Mouse (Mus musculus): ENCODE results near the gene Armh3.

Gene Armh3

GRCm38 (mm10) chr19:45991171-45991570, 7.1 kb downstream of the Armh3 start:
- no peak for DNase-seq (ENCODE audit: low spot score in 2 of 2)

GRCm38 (mm10) chr19:45988238-45988637, 10.1 kb downstream of the Armh3 start:
- DNase-seq (ENCODE audit: low spot score in 2 of 2) = no peak

DNA sequence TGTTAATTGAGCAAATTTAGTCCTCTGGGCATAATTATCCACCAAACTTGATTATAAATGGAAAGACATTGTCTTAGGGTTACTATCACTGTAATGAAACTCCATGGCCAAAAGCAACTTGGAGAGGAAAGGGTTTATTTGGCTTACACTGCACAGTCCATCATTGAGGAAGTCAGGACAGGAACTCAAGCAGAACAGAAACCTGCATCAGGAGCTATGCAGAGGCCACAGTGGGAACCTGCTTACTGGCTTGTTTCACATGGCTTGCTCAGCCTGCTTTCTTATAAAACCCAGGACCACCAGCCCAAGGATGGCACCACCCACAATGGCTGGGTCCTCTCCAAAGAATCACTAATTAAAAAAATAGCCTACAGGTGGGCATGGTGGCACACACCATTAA, 13.9 kb downstream of the Armh3 start:
- DNase-seq (ENCODE audit: low spot score in 2 of 2) = no peak

- DNase-seq (ENCODE audit: low spot score in 2 of 2) = peak in 1 of 2 experiments; percentile 23
Measured at GRCm38 (mm10) chr19:45960770-45961169, 37.5 kb downstream of the Armh3 start.

DNA sequence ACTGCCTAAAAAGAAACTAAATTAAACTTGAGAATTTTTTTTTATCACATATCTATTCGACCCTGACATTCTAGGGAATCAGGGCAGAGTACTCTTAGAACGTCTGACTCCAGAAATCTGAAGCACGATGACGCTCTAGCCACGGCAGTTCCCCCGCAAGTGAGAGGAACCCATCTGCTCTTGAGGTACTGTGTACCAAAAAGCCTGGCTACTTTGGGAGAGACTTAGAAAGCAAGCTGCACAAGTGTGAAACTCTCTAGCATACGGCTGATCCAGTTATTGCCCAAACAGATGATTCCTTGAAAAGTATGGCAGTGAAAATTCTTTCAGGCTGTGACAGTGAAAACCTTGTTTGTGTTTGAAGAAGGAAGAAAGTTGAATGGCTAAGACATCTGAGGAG, 41.6 kb downstream of the Armh3 start:
- DNase-seq (ENCODE audit: low spot score in 2 of 2) = no peak

DNA sequence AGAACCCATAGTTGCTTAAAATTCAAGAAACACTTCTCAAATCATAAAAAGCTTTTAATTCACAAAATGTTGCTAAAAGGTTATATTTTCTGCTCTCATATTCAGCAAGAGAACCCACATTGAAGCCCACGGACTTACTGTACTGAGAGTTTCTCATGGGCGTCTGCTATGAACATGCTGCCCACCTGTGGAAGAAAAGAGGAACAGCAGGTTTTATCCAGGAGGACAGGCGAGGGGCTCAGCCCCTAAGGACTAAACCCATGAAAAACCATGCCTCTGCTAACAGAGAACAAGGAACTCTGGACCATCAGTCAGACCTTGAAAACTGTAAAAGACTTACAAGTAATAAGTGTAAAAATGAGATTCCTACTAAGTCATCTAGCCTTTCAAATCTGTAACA, 45.0 kb downstream of the Armh3 start:
- DNase-seq (ENCODE audit: low spot score in 2 of 2) = peak in 1 of 2 experiments; percentile 10

DNA sequence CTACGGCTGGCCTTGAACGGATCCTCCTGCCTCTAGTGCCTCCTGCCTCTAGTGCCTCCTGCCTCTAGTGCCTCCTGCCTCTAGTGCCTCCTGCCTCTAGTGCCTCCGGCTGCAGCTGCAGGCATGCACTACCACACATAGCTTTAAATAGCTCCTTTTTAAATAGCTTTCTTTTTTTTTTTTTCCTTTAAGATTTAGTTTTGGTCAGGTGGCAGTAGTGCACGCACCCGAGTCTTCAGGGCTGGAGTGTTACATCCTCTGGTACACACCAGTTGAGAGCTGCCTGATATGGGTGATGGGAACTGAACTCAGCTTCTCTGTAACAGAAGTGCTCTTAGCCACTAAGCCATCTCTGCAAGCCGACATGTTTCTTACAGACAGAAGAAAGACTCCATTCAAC, 49.1 kb downstream of the Armh3 start:
- DNase-seq (ENCODE audit: low spot score in 2 of 2) = no peak

- DNase-seq (ENCODE audit: low spot score in 2 of 2) = no peak
Measured at GRCm38 (mm10) chr19:45947764-45948163, 50.5 kb downstream of the Armh3 start.

GRCm38 (mm10) chr19:45947286-45947685, 51.0 kb downstream of the Armh3 start:
- no peak for DNase-seq (ENCODE audit: low spot score in 2 of 2)

GRCm38 (mm10) chr19:45946541-45946940, 51.7 kb downstream of the Armh3 start:
- no peak for DNase-seq (ENCODE audit: low spot score in 2 of 2)

- DNase-seq (ENCODE audit: low spot score in 2 of 2) = no peak
Measured at GRCm38 (mm10) chr19:45945986-45946385, 52.3 kb downstream of the Armh3 start.

DNA sequence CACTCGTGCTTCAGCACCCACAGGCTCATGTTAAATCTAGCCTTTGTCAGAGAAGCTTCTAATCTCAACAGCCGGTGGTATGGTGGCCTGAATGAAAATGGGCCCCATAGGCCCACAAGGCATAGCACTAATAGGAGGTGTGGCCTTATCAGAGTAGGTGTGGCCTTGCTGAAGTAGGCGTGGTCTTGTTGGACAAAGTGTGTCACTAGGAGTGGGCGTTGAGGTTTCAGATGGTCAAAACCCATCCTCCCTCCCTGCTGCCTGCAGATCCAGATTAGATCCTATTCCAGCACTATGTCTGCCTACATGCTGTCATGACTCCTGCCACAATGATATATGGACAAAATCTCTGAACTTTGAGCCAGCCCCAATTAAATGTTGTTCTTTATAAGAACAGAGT, 54.5 kb downstream of the Armh3 start:
- DNase-seq (ENCODE audit: low spot score in 2 of 2) = no peak

- no peak for DNase-seq (ENCODE audit: low spot score in 2 of 2)
Measured at GRCm38 (mm10) chr19:45938064-45938463, 60.2 kb downstream of the Armh3 start.

DNA sequence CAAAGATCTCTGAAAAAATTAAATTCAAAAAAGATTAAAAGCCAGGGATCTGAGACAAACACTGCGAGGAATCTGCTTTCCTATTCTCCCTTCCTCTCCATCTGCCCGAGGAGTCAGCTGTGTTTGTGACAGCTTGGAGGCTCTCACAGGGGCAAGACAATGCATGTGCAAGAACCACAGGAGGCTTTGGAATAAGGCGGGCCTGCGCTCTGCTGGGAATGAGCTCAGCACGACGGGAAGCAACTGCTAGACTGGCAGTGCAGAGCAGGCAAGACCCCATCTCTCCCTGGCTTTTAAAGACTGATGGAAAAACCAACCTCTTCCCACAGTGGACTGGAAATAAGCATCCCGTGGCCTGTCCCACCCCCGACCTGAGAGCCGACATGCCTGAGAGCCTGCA, 60.8 kb downstream of the Armh3 start:
- DNase-seq (ENCODE audit: low spot score in 2 of 2) = peak in 1 of 2 experiments; percentile 21

- no peak for DNase-seq (ENCODE audit: low spot score in 2 of 2)
Measured at GRCm38 (mm10) chr19:45927236-45927635, 71.1 kb downstream of the Armh3 start.

DNA sequence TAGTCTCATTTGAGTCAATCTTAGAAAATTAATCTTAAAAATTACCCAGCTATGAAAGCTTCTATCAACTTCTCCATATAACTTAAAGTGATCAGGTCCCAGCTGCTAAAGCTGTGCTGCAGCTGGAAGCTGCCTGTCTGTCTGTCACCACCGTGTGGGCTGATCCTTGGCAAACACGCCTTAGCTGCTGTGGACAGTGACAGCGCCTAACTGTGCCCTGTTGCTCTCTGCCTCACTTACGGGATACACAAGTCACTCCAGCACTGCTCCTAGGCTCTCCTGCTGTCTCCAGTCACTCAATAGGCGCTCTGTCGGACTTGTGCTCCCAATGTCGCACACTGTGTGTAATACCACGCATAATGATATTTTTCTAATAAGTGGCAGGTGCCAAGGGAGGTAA, 71.9 kb downstream of the Armh3 start:
- DNase-seq (ENCODE audit: low spot score in 2 of 2) = no peak

GRCm38 (mm10) chr19:45920299-45921090, 77.8 kb downstream of the Armh3 start:
- DNase-seq (ENCODE audit: low spot score in 2 of 2) = no peak

DNA sequence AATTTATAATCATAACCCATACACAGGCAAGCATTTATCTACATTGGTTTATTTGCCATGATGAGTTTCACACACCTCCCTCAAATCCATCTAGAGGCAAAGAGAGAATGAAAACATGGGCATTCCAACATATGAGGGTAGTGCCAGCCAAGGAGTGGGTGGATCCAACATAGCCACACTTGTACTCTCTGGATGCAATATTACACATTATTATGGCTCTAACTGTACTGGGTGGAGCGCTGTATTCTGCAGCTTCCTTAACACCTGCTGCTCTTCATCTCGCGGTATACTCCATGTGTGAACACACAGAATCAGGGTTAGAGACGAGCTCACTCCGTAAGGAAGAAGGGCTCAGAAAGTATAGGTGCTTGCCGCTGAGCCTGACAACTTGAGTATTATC, 79.9 kb downstream of the Armh3 start:
- no peak for DNase-seq (ENCODE audit: low spot score in 2 of 2)

DNA sequence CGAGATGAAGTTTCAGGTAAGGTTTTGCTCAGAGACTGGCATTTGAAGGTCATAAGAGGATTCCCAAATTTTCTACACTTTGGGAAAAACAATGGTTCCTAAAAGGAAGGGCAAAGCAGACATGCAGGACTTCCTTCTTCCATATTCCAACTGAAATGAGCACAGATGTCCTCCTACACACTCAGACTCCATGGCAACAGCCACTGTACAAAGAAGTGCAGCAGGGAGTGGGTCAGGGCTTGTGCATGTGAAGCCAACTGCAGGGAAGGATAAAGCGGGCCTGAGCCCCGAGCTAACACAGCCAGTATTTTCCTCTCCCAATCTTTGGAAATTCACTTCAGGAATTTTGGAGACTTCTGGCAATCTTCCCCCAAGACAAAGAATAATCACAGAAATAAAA, 80.4 kb downstream of the Armh3 start:
- DNase-seq (ENCODE audit: low spot score in 2 of 2) = no peak

DNA sequence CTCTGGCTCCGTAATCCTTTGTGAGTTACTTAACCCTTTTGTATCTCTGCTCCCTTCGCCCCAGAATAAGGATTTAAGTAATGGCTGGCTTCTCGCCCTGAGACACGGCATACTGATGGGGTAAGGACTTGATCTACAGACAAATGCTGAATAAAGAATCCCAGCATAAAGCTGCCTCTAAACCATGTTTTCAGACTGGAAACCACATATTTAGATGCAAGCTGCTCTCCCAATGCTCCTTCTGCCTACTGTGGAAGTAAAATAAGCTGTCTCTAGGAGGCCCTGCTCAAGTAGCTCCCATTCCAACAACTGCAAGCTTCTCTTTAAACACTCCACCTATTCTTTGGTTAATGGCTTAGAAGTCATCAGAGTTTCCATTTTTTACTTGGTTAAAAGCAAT, 81.8 kb downstream of the Armh3 start:
- no peak for DNase-seq (ENCODE audit: low spot score in 2 of 2)

GRCm38 (mm10) chr19:45916026-45916425, 82.3 kb downstream of the Armh3 start:
- no peak for DNase-seq (ENCODE audit: low spot score in 2 of 2)

DNA sequence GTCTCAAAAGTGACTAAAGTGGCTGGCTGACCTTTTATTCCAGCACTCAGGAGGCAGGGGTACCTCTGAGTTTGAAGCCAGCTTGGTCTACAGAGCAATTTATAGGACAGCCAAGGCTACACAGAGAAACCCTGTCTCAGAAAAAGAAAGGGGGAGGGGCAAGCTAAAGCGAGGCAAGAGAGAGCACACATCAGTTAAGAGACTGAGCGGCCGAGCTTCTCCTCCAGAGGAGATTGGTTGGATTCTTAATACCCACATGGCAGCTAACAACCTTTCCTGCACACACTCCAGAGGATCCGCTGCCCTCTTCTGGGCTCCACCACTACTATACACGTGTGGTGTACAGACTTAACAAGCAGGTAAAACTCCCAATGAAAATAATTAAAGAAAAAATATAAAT, 85.3 kb downstream of the Armh3 start:
- DNase-seq (ENCODE audit: low spot score in 2 of 2) = no peak

DNA sequence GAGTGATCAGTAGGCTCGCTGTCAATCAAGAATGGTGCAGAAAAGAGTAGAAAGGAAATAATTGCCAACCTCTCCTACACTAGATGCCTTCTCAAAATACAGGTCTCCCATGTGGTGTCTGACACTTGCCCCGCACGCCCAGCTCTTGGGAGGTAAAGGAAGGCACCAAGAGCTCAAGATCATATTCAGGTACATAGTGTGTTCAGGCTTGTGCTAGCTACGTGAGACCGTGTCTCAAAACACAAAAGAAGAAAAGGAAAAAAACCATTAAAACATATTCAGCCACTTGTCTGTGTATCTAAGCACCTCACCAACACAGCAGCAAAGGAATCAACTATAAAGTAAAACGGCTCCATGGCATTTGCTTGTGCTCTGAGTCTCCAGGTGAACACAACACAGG, 85.9 kb downstream of the Armh3 start:
- DNase-seq (ENCODE audit: low spot score in 2 of 2) = no peak
